Mouse (Mus musculus) kidney, postnatal 0 days (tissue): ENCODE data around the gene E2f4. TPM values are rescaled to one million over a fixed set of nuclear protein-coding genes. Genes with fewer than 3 reads are reported as not detected.
A peak's percentile ranks its signal among the peaks of the same experiment; 100 is the strongest.
"Not testable (repeated sequence)": the region's sequence is repeated elsewhere in the genome, so short reads cannot be mapped to it uniquely, and the experiment has no call there.

Experiments used
- ATAC-seq: fragments of 200-750 bp; cut with Nextera tagmentation; replicated peaks from 2 replicates; pipeline ENCODE4 v1.8.0; 2017; ENCODE audit warnings: low read depth, moderate number of reproducible peaks, moderate TSS enrichment, moderate library complexity; ENCODE audit not compliant: low FRiP score
- DNase-seq: peaks from one replicate; pipeline ENCODE4 v3.0.0-alpha.2; 2016; ENCODE audit warnings: low spot score
- H3K27ac ChIP-seq: fragments of 300-500 bp; sonication (generic); 2 replicates; pipeline ENCODE4 v1.5.1; 2014; ENCODE audit warnings: mild to moderate bottlenecking
- H3K27me3 ChIP-seq: fragments of 300-500 bp; sonication (generic); 2 replicates; pipeline ENCODE4 v1.6.1; 2014; ENCODE audit warnings: low read length, mixed read lengths; ENCODE audit not compliant: insufficient read depth
- H3K36me3 ChIP-seq: fragments of 300-500 bp; sonication (generic); 2 replicates; pipeline ENCODE4 v1.6.1; 2014; ENCODE audit warnings: low read length, mixed read lengths; ENCODE audit not compliant: insufficient read depth
- H3K4me1 ChIP-seq: fragments of 300-500 bp; sonication (generic); replicated peaks from 2 replicates; pipeline ENCODE4 v1.6.1; 2014; ENCODE audit warnings: antibody characterized with exemption, low read length, mixed read lengths; ENCODE audit not compliant: insufficient read depth
- H3K4me2 ChIP-seq: fragments of 300-500 bp; sonication (generic); 2 replicates; pipeline ENCODE4 v1.6.1; 2014; ENCODE audit warnings: mild to moderate bottlenecking, low read length, moderate library complexity, mixed read lengths
- H3K4me3 ChIP-seq: fragments of 300-500 bp; sonication (generic); replicated peaks from 2 replicates; pipeline ENCODE4 v1.5.1; 2014; ENCODE audit warnings: low read depth, low read length
- H3K9ac ChIP-seq: fragments of 300-500 bp; sonication (generic); 2 replicates; pipeline ENCODE4 v1.6.1; 2014; ENCODE audit warnings: low read depth, low read length
- H3K9me3 ChIP-seq: fragments of 300-500 bp; sonication (generic); replicated peaks from 2 replicates; pipeline ENCODE4 v1.6.1; 2016; ENCODE audit warnings: low read length, inconsistent platforms, mixed read lengths
- CTCF ChIP-seq: IDR thresholded peaks from 2 replicates; pipeline ENCODE4 v1.5.1; 2016; ENCODE audit warnings: antibody characterized with exemption, low read depth, mild to moderate bottlenecking, moderate library complexity
- WGBS: fragments of 180-500 bp; shearing (Covaris S2); extraction: QIAGEN DNeasy Blood & Tissue Kit; methylation state at CpG from one replicate; pipeline ENCODE4 v1.1.7; 2014; 5-methylcytosine and 5-hydroxymethylcytosine counted together
- polyA plus RNA-seq: library from polyadenylated mRNA; unstranded; fragments of >200 nt; fragmentation: Nextera tagmentation; extraction: Ambion mirVana; gene quantifications from 2 replicates; pipeline ENCODE4 v1.2.1, GENCODE M21; 2015

Gene E2f4
- polyA plus RNA-seq, 1 experiment from 2014 or later, result 57.9 TPM

DNA sequence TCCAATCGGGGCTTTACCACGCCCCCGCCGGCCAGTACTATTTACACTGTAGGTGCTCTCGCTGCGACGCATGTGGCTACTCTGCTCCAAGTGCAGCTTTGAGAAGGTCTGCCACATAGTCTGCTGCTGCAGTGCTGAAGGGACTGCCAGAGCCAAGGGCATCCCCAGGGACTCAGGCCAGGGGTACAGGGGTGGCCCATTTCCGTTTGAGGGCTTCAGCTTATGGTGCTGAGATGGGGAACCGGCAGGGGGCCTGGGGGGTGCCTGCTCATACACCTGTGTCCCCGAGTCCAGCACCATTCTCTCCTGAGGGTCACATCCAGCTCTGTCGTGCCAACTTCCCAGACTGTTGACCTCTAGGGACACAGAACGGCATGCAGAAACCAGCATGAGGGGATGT is 11.9 kb upstream of the E2f4 start:
- DNase-seq, result no peak
- Histone ChIP-seq H3K4me3 (no peak overlapping the region), H3K27ac (no peak overlapping the region), H3K9me3 (no peaks in the 10 kb centered on the region), H3K4me1 (peaks cover 17% of the 10 kb centered on the region), H3K4me2 (no peak overlapping the region), H3K36me3 (no peaks in the 10 kb centered on the region; the same call in 1 of the 2 replicates), H3K9ac (no peak overlapping the region), H3K27me3 (peaks cover 4% of the 10 kb centered on the region; the same call in 1 of the 2 replicates)
- no peak for TF ChIP-seq CTCF
- no peak for ATAC-seq
- 62% methylated on average over 12 of the region's 12 CpGs for WGBS

DNA sequence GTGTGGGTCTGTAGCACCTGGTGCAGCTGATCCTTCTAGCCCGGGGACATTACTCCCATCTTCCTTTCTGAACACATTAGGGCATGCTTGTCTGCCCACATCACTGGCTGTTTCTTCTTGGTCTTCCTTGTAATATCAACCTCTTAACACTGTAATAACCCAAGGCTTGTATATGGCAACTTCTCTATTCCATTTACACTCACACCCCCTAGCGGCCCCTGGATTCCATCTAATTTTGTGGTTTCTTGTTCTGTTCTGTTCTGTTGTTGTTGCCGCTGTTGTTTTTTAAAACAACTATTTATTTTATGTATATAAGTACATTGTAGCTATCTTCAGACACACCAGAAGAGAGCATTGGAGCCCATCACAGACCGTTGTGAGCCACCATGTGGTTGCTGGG is 10.6 kb upstream of the E2f4 start:
- H3K36me3 ChIP-seq, result no peaks in the 10 kb centered on the region
- no peak overlapping the region for H3K27ac ChIP-seq
- H3K9me3 ChIP-seq, result no peaks in the 10 kb centered on the region
- no peak overlapping the region for H3K4me3 ChIP-seq
- H3K27me3 ChIP-seq, result peaks cover 4% of the 10 kb centered on the region; the same call in 1 of the 2 replicates
- DNase-seq, result no peak
- TF ChIP-seq CTCF, result no peak
- H3K4me1 ChIP-seq, result peaks cover 18% of the 10 kb centered on the region
- ATAC-seq, result no peak
- WGBS, result 86% methylated on average over 4 of the region's 4 CpGs
- H3K4me2 ChIP-seq, result no peak overlapping the region
- H3K9ac ChIP-seq, result no peak overlapping the region

DNA sequence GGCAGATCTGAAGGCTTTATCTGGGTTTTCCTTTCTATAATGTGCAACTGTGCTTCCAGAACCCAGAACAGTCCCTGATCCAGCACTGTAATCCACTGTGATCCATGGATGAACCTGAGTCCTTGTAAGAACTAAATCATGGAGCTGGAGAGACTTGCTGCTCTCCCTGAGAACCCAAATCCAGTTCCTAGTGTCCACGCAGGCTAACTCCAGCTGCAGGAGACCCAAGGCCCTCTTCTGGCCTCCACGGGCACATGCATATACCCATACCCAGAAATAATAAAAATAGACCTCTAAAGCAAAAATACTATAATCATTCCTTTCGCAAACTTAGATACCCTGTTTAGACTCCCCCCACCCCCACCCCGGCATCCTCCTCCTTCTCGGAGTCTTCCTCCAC is 9.2 kb upstream of the E2f4 start:
- peaks cover 4% of the 10 kb centered on the region; the same call in 1 of the 2 replicates for H3K27me3 ChIP-seq
- H3K27ac ChIP-seq, result no peak overlapping the region
- no peaks in the 10 kb centered on the region for H3K36me3 ChIP-seq
- peaks cover 18% of the 10 kb centered on the region for H3K4me1 ChIP-seq
- 86% methylated on average over 5 of the region's 5 CpGs for WGBS
- H3K9ac ChIP-seq, result no peak overlapping the region
- ATAC-seq (no peak), DNase-seq (no peak)
- no peak overlapping the region for H3K4me3 ChIP-seq
- H3K9me3 ChIP-seq, result no peaks in the 10 kb centered on the region
- no peak overlapping the region for H3K4me2 ChIP-seq
- 0 out of 2 replicates have a peak, but pooled peaks have one; percentile 6 for TF ChIP-seq CTCF

DNA sequence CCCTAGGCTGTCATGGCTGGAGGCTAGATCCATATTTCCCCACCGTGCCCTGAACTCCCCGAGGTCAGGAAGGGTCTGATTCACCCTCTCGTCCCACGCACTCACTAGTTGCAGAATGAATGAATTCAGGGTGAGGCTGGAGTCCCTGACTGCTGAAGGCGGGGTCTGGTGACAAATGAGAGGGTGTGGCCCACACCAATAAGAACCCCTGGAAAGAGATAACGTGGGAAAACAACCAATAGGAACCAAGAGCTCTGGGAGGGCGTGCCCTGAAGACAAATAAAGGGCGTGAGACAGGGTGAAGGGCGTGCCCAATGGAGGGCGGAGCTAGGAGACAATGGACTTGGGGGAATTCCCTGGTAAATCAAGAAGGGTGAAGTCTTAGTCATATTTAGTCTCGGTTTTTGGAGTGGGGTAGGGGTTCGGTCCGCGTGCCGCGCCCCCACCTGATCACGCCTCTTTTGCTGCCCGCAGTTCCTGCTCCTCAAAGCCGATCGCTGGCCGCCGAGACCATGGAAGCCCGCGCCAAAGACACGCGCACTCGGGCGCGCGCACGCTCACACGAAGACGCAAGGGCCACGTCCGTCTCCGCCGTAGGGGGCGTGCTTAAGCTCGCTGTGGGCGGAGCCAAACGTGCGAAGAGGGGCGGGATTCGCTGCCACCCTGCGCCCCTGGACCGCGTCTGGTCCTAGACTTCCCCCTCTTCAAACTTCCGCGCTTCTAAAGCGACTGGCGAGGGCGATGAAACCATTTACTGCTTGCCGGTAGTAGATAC is 8.3 kb upstream of the E2f4 start:
- H3K4me1 ChIP-seq, result peaks cover 18% of the 10 kb centered on the region
- peak; percentile 90 for ATAC-seq
- no peaks in the 10 kb centered on the region for H3K36me3 ChIP-seq
- peak overlapping the region; percentile 49 for H3K4me3 ChIP-seq
- peak; percentile 98 for DNase-seq
- peak overlapping the region; percentile 71 for H3K27ac ChIP-seq
- peak overlapping the region; percentile 81 for H3K4me2 ChIP-seq
- WGBS, result under 1% methylated on average over 53 of the region's 53 CpGs
- no peaks in the 10 kb centered on the region for H3K9me3 ChIP-seq
- peak overlapping the region; percentile 46; the same call in 1 of the 2 replicates for H3K9ac ChIP-seq
- TF ChIP-seq CTCF, result peak; percentile 51
- H3K27me3 ChIP-seq, result peaks cover 4% of the 10 kb centered on the region; the same call in 1 of the 2 replicates

DNA sequence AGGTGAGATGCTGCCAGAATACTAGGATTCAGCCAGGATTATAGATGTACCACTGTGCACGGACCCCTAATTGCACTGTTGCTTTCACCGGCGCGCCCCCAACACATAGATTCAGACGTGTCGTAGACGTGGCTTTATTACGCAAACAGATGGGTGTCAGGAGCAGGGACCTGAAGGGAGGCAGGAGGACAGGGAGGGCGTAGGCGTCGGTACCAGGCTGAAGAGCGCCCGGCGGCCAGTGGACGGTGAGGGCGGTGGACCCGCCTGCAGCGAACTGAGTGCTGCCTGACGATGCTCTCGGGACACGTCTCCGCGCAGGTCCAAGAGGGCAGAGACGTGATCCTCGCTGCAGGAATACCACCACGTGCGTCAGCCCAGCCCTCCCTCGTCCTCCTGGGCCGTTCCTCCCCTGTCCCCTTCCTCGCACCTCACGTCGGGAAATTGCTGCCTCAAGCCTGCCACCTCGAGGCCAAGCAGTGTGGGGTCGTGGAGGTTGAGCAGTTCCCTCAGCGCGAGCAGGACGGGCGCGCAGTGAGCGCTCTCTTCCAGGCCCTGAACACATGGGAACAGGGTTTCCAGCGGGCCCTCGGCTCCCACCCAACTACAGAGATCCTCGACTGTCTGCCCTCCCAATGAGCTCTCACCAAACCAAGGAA is 7.5 kb upstream of the E2f4 start, which contains the start of gene 4931428F04Rik:
TSS of gene 4931428F04Rik (minus strand) at position 60 of the 656 bp plus-strand sequence.
- peak; percentile 69 for TF ChIP-seq CTCF
- no peaks in the 10 kb centered on the region for H3K9me3 ChIP-seq
- H3K4me3 ChIP-seq, result peak within 1 kb of the TSS; percentile 49
- H3K4me1 ChIP-seq, result peaks cover 18% of the 10 kb centered on the region
- peak within 1 kb of the TSS; percentile 71 for H3K27ac ChIP-seq
- peak within 1 kb of the TSS; percentile 46; the same call in 1 of the 2 replicates for H3K9ac ChIP-seq
- DNase-seq (peak; percentile 58), ATAC-seq (peak; percentile 53)
- H3K4me2 ChIP-seq, result peak within 1 kb of the TSS; percentile 81
- H3K36me3 ChIP-seq, result no peaks in the 10 kb centered on the region
- H3K27me3 ChIP-seq, result peaks cover 4% of the 10 kb centered on the region; the same call in 1 of the 2 replicates
- 4% methylated on average over 43 of the region's 43 CpGs for WGBS

DNA sequence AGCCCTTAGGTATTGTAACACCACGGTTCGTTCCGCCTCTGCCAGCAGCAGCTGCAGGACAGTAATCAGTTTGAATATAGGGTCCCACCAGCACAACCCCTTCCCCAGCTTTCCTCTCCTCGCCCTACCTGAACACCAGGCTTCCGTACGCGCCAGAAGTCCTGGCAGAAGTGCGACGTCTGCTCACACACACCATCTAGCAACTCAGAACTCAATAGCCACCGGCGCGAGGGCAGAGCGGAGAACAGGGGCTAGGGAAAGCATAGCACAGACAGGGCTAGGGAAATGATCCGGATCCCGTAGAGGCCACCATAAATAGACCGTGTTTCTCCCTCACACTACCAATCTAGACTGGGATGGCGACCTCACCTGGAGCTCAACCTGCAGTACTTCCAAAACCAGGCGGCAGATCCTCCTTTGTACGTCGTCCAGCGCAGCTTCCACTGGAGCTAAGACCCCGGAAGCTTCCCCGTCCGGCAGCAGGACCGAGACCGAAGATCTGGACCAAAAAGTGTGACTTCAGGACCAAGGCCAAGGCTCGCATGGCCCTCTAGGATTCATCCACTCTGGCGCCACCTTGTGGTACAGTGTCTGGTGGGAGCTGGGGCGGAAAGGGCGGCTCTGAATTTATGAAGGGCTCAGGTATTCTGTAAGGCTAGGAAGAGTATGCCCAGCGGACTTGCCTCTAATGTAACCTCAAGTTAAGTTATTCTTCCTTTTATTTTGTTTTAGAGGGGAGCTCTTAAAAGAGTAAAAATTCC is 6.7 kb upstream of the E2f4 start:
- ATAC-seq, result no peak
- DNase-seq, result peak; percentile 94
- H3K27me3 ChIP-seq, result peaks cover 4% of the 10 kb centered on the region; the same call in 1 of the 2 replicates
- no peak overlapping the region for H3K9ac ChIP-seq
- peaks cover 18% of the 10 kb centered on the region for H3K4me1 ChIP-seq
- H3K27ac ChIP-seq, result no peak overlapping the region
- peak; percentile 97 for TF ChIP-seq CTCF
- H3K9me3 ChIP-seq, result no peaks in the 10 kb centered on the region
- peak overlapping the region; percentile 81 for H3K4me2 ChIP-seq
- no peaks in the 10 kb centered on the region for H3K36me3 ChIP-seq
- WGBS, result 9% methylated on average over 31 of the region's 31 CpGs
- peak overlapping the region; percentile 49; the same call in 1 of the 2 replicates for H3K4me3 ChIP-seq

DNA sequence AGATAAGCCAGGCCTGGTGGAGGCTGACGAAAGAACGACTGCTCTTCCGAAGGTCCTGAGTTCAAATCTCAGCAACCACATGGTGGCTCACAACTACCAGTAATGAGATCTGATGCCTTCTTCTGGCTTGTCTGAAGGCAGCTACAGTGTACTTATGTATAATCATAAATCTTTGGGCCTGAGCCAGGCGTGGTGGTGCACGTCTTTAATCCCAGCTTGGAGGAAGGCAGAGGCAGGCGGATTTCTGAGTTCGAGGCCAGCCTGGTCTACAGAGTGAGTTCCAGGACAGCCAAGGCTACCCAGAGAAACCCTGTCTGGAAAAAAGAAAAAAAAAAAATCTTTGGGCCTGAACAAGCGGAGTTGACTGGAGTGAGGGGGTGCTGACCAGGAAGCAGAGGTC is 6.1 kb upstream of the E2f4 start:
- H3K27me3 ChIP-seq, H3K27ac ChIP-seq, H3K9me3 ChIP-seq, DNase-seq, ATAC-seq, H3K36me3 ChIP-seq, H3K4me2 ChIP-seq, H3K9ac ChIP-seq, H3K4me3 ChIP-seq: not testable (repeated sequence)
- peaks cover 18% of the 10 kb centered on the region for H3K4me1 ChIP-seq
- WGBS, result 80% methylated on average over 8 of the region's 8 CpGs
